Mouse (Mus musculus): ENCODE results near the gene Cask. TPM values are rescaled to one million over a fixed set of nuclear protein-coding genes. Genes with fewer than 3 reads are reported as not detected.
A peak's percentile ranks its signal among the peaks of the same experiment; 100 is the strongest.

Gene Cask
- polyA plus RNA-seq, 1 experiment from 2014 or later = 45.9 TPM

DNA sequence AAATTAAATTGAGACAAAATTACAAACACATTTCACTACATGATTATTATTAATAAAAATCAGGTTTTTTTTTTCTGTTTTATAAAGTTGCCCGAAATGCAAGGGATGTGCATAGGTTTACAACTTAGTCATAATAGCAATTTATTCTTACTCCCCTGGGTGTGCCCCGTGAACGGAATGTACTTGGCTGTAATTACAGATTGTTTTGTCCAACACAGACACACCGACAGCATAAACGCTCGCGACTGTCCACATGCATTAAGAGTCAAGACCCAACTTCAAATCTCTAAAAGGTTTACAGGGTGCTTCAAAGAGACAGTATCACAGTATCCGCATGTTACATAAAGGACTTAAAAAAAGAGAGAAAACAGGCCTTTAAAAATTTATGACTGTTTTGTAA, 329.9 kb downstream of the Cask start:
- Histone ChIP-seq H3K36me3 (peaks cover 12% of the 10 kb centered on the region), H3K27ac (no peak overlapping the region), H3K4me2 (no peak overlapping the region), H3K9ac (no peak overlapping the region), H3K9me3 (no peaks in the 10 kb centered on the region), H3K4me1 (replicated peaks) (no peaks in the 10 kb centered on the region), H3K4me3 (no peak overlapping the region), H3K27me3 (peaks cover 28% of the 10 kb centered on the region; the same call in 1 of the 2 replicates)
- ATAC-seq (ENCODE audit: low FRiP score) = no peak
- 78% methylated on average over 8 of the region's 8 CpGs for WGBS

DNA sequence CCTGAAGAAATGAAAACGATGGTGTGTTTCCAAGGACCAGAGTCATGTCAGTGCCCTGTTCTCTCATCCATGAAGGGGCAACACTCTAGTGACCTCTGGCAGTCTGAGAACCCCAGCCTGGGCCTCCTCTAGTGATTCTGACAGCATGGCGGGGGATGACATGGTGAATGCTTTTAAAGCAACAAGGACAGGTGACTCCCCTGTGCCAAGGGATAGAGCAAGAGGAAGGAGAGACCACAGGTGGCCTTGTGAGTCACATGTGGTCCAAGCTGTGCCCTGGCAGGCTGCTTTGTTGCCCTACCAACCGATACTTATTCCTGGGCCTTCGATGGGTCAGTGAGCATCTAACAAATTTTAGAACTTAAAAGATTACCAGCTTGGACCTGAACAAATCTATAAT, 330.6 kb downstream of the Cask start:
- Histone ChIP-seq H3K36me3 (peaks cover 5% of the 10 kb centered on the region), H3K9ac (no peak overlapping the region), H3K27me3 (0 out of 2 replicates have a peak, but pooled peaks cover 21% of the 10 kb centered on the region), H3K4me3 (no peak overlapping the region), H3K4me2 (no peak overlapping the region), H3K9me3 (no peaks in the 10 kb centered on the region), H3K27ac (no peak overlapping the region), H3K4me1 (replicated peaks) (no peaks in the 10 kb centered on the region)
- WGBS = 84% methylated on average over 4 of the region's 4 CpGs
- no peak for ATAC-seq (ENCODE audit: low FRiP score)

DNA sequence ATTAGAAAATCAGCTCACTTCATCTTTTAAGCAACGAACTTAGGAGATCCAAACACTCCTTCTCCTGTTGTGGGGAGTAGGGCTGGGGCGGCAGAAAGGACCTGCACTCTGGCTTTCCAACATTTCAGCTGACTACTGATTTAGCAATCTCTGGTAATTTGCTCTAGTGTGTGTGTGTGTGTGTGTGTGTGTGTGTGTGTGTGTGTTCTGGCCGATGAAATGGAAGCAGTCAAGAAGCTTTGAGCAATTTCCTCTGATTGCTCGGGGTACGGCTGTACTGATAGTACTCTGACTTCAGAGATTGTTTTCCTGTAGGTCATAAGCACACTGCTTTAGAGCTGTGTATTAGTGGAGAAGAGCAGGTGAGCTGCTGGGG, 331.8 kb downstream of the Cask start:
- Histone ChIP-seq H3K9me3 (no peaks in the 10 kb centered on the region), H3K4me1 (replicated peaks) (no peaks in the 10 kb centered on the region), H3K27ac (no peak overlapping the region), H3K4me3 (no peak overlapping the region), H3K27me3 (0 out of 2 replicates have a peak, but pooled peaks cover 15% of the 10 kb centered on the region), H3K36me3 (no peaks in the 10 kb centered on the region), H3K4me2 (no peak overlapping the region), H3K9ac (no peak overlapping the region)
- WGBS = 92% methylated on average over 5 of the region's 5 CpGs
- ATAC-seq (ENCODE audit: low FRiP score) = no peak

DNA sequence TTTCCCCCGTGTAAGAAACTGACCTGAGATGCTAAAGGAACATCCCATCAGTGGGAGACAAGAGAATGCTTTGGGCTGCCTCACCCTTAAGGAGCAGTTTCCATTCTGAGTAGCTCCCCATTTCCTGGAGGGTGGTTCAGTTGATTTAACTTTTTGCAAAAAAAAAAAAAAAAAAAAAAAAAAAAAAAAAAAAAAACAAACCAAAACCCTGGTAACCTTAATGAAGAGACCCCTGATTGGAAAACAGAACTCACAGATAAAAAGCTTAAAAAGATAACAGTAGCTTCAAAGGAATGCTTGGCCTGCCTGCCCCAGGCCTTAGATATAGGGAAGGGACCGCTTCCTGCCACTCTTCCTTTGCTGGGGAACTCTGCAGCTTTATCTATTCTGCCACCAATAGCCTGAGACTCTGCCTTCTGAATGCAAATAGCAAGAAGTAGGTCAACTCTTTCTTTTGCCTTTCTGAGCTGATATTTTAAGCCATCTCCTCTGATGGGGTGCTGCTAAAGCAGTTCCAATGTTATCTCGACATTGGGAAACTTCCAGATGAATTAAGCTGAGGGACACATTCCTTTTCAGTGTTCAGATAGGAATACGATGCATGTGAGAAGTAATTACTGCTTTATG, 332.3 kb downstream of the Cask start:
- no peaks in the 10 kb centered on the region for H3K9me3 ChIP-seq
- no peak overlapping the region for H3K9ac ChIP-seq
- H3K27ac ChIP-seq = no peak overlapping the region; the same call in 1 of the 2 replicates
- no peak overlapping the region for H3K4me3 ChIP-seq
- WGBS = 83% methylated on average over 4 of the region's 4 CpGs
- no peak for ATAC-seq (ENCODE audit: low FRiP score)
- no peaks in the 10 kb centered on the region for H3K36me3 ChIP-seq
- H3K27me3 ChIP-seq = 0 out of 2 replicates have a peak, but pooled peaks cover 15% of the 10 kb centered on the region
- no peak overlapping the region for H3K4me2 ChIP-seq
- no peaks in the 10 kb centered on the region for H3K4me1 ChIP-seq (replicated peaks)

DNA sequence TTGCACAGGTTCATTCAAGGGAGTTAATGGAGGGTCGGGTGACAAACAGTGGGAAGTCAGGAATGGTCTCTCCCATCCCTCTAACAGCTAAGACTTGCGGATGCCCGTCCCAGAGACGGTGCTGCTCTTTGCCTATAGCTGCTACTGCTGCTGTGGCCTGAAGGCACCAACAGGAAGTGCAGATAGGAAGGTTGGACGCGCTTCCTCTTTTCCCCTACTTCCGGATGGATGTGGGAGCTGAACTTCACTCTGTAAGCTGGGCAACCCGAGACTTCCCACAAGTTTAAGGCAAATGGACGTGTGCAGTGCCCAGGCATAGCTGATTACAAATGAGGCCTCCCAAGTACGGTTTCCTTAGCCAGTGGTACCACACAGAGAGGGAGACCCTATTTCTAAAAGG, 333.1 kb downstream of the Cask start:
- no peaks in the 10 kb centered on the region for H3K36me3 ChIP-seq
- no peak overlapping the region for H3K9ac ChIP-seq
- 0 out of 2 replicates have a peak, but pooled peaks cover 15% of the 10 kb centered on the region for H3K27me3 ChIP-seq
- no peak overlapping the region for H3K4me3 ChIP-seq
- ATAC-seq (ENCODE audit: low FRiP score) = no peak
- WGBS = 87% methylated on average over 10 of the region's 10 CpGs
- no peak overlapping the region for H3K27ac ChIP-seq
- H3K4me1 ChIP-seq (replicated peaks) = no peaks in the 10 kb centered on the region
- no peaks in the 10 kb centered on the region for H3K9me3 ChIP-seq
- no peak overlapping the region for H3K4me2 ChIP-seq

DNA sequence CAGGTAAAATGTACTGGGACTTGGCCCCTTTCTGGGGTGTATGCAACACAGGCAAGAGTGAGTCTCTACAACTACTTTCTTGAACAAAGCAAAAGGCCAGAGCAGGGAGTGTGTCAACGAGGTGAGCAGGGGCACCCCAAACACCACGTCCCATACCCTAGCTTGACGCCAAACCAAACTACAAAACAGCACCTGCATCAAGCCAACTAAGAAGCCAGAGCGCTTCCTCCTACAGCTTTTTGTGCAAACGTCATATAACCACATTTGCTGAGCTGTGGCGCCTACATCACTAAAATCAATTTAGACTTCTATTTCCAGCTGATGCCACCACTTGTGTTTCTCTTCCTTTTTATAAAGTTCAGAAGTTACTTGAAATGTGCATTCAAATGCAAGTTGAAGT, 334.7 kb downstream of the Cask start:
- Histone ChIP-seq H3K4me3 (no peak overlapping the region), H3K27ac (no peak overlapping the region), H3K4me1 (replicated peaks) (no peaks in the 10 kb centered on the region), H3K4me2 (no peak overlapping the region), H3K27me3 (0 out of 2 replicates have a peak, but pooled peaks cover 12% of the 10 kb centered on the region), H3K9ac (no peak overlapping the region), H3K9me3 (no peaks in the 10 kb centered on the region), H3K36me3 (no peaks in the 10 kb centered on the region)
- WGBS = 92% methylated on average over 6 of the region's 6 CpGs
- ATAC-seq (ENCODE audit: low FRiP score) = no peak

DNA sequence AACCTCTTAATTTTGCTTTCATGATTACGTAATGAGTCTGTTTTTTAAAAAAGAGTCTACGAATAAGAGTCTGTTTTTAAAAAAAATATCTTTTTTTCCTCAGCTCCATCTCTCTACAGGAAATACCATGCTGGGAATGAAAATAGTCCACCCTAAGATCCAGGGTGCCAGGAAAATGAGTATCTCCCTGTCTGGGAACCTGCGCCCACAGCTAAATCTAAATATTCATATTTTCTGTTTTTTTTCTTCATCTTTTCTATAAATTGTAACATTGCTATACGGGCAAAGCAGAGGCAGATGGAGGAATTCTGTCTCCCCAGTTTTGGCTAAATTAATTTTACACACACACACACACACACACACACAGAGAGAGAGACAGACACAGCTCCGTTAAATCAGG, 337.3 kb downstream of the Cask start:
- no peak overlapping the region for H3K4me3 ChIP-seq
- no peak overlapping the region for H3K27ac ChIP-seq
- H3K27me3 ChIP-seq = 0 out of 2 replicates have a peak, but pooled peaks cover 7% of the 10 kb centered on the region
- H3K4me1 ChIP-seq (replicated peaks) = no peaks in the 10 kb centered on the region
- WGBS = 88% methylated on average over 5 of the region's 5 CpGs
- no peak overlapping the region for H3K9ac ChIP-seq
- no peaks in the 10 kb centered on the region for H3K9me3 ChIP-seq
- no peak overlapping the region for H3K4me2 ChIP-seq
- no peaks in the 10 kb centered on the region for H3K36me3 ChIP-seq
- ATAC-seq (ENCODE audit: low FRiP score) = no peak

DNA sequence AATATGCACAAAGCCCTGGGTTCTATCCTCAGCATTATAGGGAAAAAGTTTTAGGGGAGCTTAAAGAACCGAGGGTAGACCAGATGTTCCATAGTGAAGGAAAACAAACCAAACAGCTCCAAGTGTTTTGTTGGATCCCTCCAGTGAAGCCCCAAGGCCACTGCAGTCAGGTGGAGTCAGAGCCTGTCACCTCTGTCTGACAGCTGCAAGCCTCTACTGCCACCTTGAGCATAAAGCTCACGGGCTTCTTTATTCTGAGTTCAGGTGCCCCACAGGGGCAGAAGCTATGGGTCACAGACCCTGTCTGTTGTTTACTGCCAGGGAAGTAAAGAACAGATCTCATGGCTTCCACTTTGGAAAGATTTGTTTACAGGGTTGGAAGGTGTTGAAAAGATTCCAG, 338.0 kb downstream of the Cask start:
- Histone ChIP-seq H3K9ac (no peak overlapping the region), H3K4me2 (no peak overlapping the region), H3K36me3 (no peaks in the 10 kb centered on the region), H3K4me3 (no peak overlapping the region), H3K9me3 (no peaks in the 10 kb centered on the region), H3K4me1 (replicated peaks) (no peaks in the 10 kb centered on the region), H3K27ac (no peak overlapping the region), H3K27me3 (0 out of 2 replicates have a peak, but pooled peaks cover 7% of the 10 kb centered on the region)
- ATAC-seq (ENCODE audit: low FRiP score) = no peak
- 58% methylated on average over 2 of the region's 2 CpGs for WGBS

DNA sequence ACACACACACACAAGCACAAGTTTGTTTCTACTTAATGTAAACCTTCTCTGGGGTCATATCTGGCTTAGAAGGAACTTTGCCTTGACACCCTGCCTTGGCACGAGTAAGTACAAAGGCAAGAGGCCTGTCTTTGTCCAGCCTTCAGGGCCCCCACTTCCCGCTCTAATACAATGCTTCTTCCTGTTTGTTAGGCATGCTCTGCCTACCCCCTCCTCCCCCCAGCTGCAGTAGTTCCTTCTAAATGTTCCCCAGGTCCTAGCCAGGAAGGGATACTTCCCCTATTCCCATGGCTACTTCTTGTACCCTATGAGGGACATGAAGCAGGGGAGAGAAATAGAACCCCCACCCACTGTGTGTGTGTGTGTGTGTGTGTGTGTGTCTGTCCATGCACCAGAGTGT, 344.8 kb downstream of the Cask start:
- no peak overlapping the region for H3K4me2 ChIP-seq
- no peaks in the 10 kb centered on the region for H3K9me3 ChIP-seq
- H3K9ac ChIP-seq = no peak overlapping the region
- 75% methylated on average over 2 of the region's 2 CpGs for whole genome bisulfite sequencing
- no peak overlapping the region for H3K27ac ChIP-seq
- H3K27me3 ChIP-seq = no peaks in the 10 kb centered on the region
- ATAC-seq (ENCODE audit: low FRiP score) = no peak
- no peak overlapping the region for H3K4me3 ChIP-seq
- H3K36me3 ChIP-seq = no peaks in the 10 kb centered on the region
- 0 out of 2 replicates have a peak, but pooled peaks cover 4% of the 10 kb centered on the region for H3K4me1 ChIP-seq (replicated peaks)

DNA sequence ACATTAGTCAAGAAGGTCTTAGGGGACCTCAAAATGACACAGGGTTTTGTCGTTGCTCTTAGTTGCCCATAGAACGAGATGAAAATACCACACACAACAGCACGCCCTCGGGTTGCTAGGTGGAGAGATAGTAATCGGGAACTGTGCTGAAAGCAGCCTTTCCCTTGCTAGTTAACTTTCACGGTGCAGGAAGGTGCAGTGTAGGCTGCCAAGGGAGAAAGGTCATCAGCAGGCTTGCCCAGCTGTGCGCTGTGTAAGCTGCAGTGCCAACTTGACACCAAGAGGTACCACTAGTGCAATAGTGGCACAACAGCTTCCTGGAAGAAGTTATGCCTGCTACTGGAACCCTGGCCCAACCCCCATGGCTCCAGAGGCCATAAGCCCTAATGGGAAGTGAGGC, 346.8 kb downstream of the Cask start:
- Histone ChIP-seq H3K27ac (no peak overlapping the region), H3K4me3 (no peak overlapping the region), H3K4me1 (replicated peaks) (0 out of 2 replicates have a peak, but pooled peaks cover 4% of the 10 kb centered on the region), H3K36me3 (no peaks in the 10 kb centered on the region), H3K9me3 (no peaks in the 10 kb centered on the region), H3K9ac (no peak overlapping the region), H3K4me2 (no peak overlapping the region), H3K27me3 (no peaks in the 10 kb centered on the region)
- no peak for ATAC-seq (ENCODE audit: low FRiP score)
- WGBS = 93% methylated on average over 7 of the region's 7 CpGs

DNA sequence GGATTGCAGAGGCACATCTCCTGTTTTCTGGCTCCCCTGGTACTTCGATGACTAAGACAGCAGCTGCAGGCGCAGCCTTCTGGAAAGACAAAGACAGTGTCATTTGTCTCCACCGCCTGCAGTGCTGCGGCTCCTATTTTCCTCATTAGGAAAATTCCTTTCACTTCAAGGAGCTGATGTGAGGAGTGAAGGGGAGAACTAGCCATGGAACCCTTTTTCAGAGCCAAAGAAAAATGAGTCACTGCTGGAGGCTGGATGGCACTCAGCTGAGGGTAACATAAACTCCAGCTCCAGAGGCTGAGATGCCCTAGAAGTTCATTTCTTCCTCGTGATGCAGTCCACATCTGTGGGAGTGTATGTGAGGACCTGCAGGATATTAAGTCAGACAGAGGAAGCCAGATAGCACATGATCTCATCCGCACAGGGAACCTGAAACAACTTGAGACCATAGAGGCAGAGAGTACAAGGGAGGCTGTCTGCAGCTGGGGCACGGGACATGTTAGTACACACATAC, 348.2 kb downstream of the Cask start:
- Histone ChIP-seq H3K4me3 (no peak overlapping the region), H3K4me1 (replicated peaks) (0 out of 2 replicates have a peak, but pooled peaks cover 4% of the 10 kb centered on the region), H3K27me3 (no peaks in the 10 kb centered on the region), H3K27ac (peak overlapping the region; percentile 86), H3K4me2 (no peak overlapping the region), H3K9me3 (no peaks in the 10 kb centered on the region), H3K36me3 (no peaks in the 10 kb centered on the region), H3K9ac (no peak overlapping the region)
- WGBS = 37% methylated on average over 7 of the region's 7 CpGs
- peak; percentile 62 for ATAC-seq (ENCODE audit: low FRiP score)

DNA sequence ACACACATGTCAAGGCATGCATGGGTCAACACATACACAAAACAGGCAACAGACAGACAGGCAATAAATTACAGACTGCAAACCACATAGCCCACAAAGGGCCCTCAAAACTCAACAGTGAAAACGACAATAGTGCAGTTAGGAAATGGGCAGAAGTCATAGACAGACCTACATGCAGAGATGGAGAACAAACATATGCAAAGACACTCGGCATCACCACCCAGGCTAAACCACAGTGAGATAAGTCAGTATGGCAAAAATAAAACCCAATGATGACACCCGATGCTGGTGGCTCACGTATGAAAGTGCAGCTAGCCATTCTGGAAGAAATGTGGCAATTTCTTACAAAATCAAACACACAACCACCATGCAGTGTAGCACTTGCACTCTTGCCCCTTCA, 350.9 kb downstream of the Cask start:
- no peak for ATAC-seq (ENCODE audit: low FRiP score)
- Histone ChIP-seq H3K9me3 (no peaks in the 10 kb centered on the region), H3K4me2 (no peak overlapping the region), H3K27me3 (no peaks in the 10 kb centered on the region), H3K36me3 (no peaks in the 10 kb centered on the region), H3K4me3 (no peak overlapping the region), H3K4me1 (replicated peaks) (0 out of 2 replicates have a peak, but pooled peaks cover 4% of the 10 kb centered on the region), H3K27ac (no peak overlapping the region), H3K9ac (no peak overlapping the region)
- WGBS = 93% methylated on average over 4 of the region's 4 CpGs
